Mouse (Mus musculus) WW6 (cell line): Measurements from ENCODE around the gene Dab2ip.

ENCODE experiments used
- DNase-seq: peaks from one replicate; pipeline ENCODE4 v3.0.0-alpha.2; 2013; ENCODE audit warnings: low read depth, low spot score

Dab2ip gene

GRCm38 (mm10) chr2:35679812-35680672 is 122.0 kb downstream of the Dab2ip start:
- DNase-seq = no peak

- DNase-seq = no peak
Observed at GRCm38 (mm10) chr2:35680833-35681232, 122.8 kb downstream of the Dab2ip start.

GRCm38 (mm10) chr2:35684005-35684404 is 125.9 kb downstream of the Dab2ip start:
- no peak for DNase-seq

GRCm38 (mm10) chr2:35684735-35685312 is 126.8 kb downstream of the Dab2ip start:
- DNase-seq = no peak

- DNase-seq = no peak
Observed at GRCm38 (mm10) chr2:35686104-35686503, 128.0 kb downstream of the Dab2ip start.

- DNase-seq = no peak
Observed at GRCm38 (mm10) chr2:35687557-35688070, 129.5 kb downstream of the Dab2ip start.

- DNase-seq = no peak
Observed at GRCm38 (mm10) chr2:35688121-35688520, 130.1 kb downstream of the Dab2ip start.

GRCm38 (mm10) chr2:35688581-35688980 is 130.5 kb downstream of the Dab2ip start:
- no peak for DNase-seq

- no peak for DNase-seq
Observed at GRCm38 (mm10) chr2:35689881-35690280, 131.8 kb downstream of the Dab2ip start.

GRCm38 (mm10) chr2:35691257-35692049 is 133.4 kb downstream of the Dab2ip start:
- peak; percentile 74 for DNase-seq

- no peak for DNase-seq
Observed at GRCm38 (mm10) chr2:35692272-35692900, 134.3 kb downstream of the Dab2ip start.

GRCm38 (mm10) chr2:35693037-35693436 is 135.0 kb downstream of the Dab2ip start:
- no peak for DNase-seq

GRCm38 (mm10) chr2:35694111-35694510 is 136.0 kb downstream of the Dab2ip start:
- no peak for DNase-seq

- DNase-seq = no peak
Observed at GRCm38 (mm10) chr2:35696193-35696541, 138.1 kb downstream of the Dab2ip start.

GRCm38 (mm10) chr2:35696542-35697391 is 138.7 kb downstream of the Dab2ip start:
- DNase-seq = no peak

- DNase-seq = no peak
Observed at GRCm38 (mm10) chr2:35697768-35698167, 139.7 kb downstream of the Dab2ip start.

- DNase-seq = no peak
Observed at GRCm38 (mm10) chr2:35700966-35701365, 142.9 kb downstream of the Dab2ip start.

- DNase-seq = no peak
Observed at GRCm38 (mm10) chr2:35702001-35702400, 143.9 kb downstream of the Dab2ip start.

GRCm38 (mm10) chr2:35702608-35703007 is 144.5 kb downstream of the Dab2ip start:
- DNase-seq = no peak

- DNase-seq = no peak
Observed at GRCm38 (mm10) chr2:35703241-35703640, 145.2 kb downstream of the Dab2ip start.

GRCm38 (mm10) chr2:35712611-35713010 is 154.5 kb downstream of the Dab2ip start:
- DNase-seq = no peak
